Mouse (Mus musculus): ENCODE measurements at regions not wholly inside any gene's neighbourhood (a gene's known extent, or its start where the extent isn't known, plus 50 kb on each side); places are given as distances from the start of the nearest gene placed in this dataset.

- DNase-seq (ENCODE audit: low spot score in 2 of 2), result no peak
Observed at GRCm38 (mm10) chr6:127379511-127379910, 67.1 kb upstream of the Parp11 start.

GRCm38 (mm10) chr6:127381148-127381888 lies 65.3 kb upstream of the Parp11 start:
- DNase-seq (ENCODE audit: low spot score in 2 of 2), result no peak

DNA sequence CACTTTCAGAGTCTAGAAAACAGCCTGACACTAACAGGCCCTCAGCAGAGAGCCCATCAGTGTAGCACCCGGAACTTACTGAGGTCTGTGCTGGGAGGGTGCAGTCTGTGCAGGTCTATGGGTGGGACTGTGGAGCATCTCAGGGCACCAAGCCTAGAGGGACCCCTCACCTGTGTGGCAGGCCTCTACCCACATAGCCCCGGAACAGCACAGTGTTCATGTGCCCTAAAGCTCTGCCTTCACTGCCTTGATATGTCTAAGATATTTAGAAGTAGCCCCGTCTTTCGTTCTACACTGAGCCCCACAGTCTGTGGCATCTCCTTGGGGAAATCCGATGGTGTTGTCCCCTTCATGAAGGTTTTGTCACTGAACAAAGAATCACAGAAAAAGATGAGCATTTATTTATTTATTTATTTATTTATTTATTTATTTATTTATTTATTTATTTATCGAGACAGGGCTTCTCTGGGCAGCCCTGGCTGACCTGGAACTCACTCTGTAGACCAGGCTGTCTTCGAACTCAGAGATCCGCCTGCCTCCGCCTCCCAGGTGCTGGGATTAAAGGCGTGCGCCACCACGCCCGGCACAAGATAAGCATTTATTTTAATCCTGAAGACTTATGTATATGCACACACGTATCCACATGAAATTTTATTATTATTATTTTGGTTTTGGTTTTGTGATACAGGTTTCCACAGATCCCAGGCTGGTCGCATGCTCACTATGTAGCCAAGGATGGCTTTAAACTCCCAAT lies 55.2 kb upstream of the Parp11 start:
- no peak for DNase-seq (ENCODE audit: low spot score in 2 of 2)

GRCm38 (mm10) chr6:127392012-127392798 lies 54.4 kb upstream of the Parp11 start:
- no peak for DNase-seq (ENCODE audit: low spot score in 2 of 2)

DNA sequence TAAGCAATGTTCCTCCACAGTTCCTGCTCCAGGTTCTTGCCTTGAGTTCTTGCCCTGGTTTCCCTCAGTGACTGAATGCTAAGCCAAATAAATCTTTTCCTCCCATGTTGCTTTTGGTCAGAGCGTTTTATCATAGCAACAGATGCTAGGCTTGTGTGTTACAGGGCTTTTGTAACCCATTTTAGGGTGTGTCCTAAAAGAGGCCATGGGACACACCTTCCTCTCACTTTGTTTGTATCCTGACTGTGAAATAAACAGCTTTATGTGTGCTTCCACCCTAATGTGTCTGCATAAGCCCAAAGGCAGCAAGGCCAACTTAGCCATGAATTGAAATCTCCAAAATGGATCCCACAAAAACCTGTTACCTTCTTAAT lies 53.9 kb upstream of the Parp11 start:
- DNase-seq (ENCODE audit: low spot score in 2 of 2), result no peak

DNA sequence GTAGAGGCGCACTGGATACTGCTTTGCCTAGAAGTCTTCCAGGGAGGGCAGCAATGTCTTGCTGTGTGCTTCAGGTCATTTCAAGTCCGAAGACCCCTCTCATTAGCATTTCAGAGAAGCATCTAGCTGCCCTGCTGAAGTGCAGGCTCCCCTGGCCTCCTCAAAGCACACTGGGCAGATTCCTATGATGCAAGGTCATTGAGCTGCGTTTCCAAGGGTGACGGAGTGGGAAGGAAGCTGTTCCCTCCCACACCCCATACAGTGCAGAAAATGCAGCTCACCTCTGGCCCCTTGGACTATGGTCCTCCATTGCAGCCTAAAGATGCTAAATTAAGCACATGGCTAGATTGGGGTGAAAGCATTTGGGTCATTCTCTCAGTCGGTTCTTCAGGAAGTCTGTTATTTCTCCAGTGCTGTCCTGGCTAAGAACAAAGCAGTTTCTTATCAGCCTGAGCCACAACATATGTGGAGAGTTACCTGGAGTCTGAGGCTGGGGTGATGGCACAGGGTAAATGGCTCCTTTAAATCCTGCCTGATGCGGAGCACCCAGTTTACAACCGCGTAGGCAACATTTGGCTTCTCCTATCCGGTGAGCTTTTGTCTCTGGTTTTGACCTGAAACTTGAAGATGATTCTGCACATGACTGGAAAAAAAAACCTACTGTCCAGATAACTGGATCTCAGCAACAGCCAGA lies 52.6 kb upstream of the Parp11 start:
- no peak for DNase-seq (ENCODE audit: low spot score in 2 of 2)

All from layer of hippocampus, postnatal 10 days (tissue).